Mouse (Mus musculus): ENCODE data around the gene Arsb. TPM values are rescaled to one million over a fixed set of nuclear protein-coding genes. Genes with fewer than 3 reads are reported as not detected.

Gene Arsb
- polyA plus RNA-seq, 1 experiment: 35.6 TPM

DNA sequence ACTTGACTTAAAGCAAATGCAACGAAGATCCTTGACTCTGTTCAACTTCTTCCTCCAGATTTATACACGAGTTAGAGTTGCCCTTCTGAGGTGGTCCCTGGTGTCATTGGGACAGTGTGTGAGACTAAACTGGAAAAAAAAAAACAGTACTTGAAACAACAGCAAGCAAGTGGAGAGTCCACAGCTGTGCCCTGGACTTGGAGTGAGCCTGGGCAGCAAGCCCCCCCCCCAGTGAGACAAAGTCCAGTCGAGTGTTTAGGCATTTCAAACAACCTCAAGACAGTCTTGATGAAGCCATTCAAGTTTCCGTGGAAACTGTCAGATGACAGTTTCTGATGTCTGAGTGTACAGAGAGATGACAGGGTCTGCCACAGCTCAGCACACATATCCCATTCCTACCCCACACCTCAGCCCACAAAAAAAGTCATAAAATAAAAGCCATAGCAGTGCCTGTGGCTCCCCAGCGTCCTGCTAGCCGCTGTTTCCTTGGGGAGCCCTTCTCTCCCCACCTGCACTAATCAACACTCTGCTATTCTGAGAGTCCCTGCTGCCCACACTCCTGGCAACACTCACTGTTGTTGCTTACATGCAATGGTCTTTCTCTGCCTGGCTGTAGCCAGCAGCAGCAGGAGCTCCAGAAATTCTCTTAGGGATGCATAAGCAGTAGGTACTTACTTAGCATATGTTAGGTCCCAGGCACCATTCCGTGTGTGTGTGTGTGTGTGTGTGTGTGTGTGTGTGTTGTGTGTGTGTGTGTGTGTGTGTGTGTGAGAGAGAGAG lies 159.3 kb downstream of the Arsb start:
- Histone ChIP-seq H3K4me1 (ENCODE audit: control insufficient read depth, insufficient read depth, insufficient read length, low read length) (no peaks in the 10 kb centered on the region), H3K4me3 (ENCODE audit: insufficient read depth, low read depth, low read length) (no peak overlapping the region), H3K27ac (replicated peaks; ENCODE audit: low read depth, low read length) (no peak overlapping the region)

- no peaks in the 10 kb centered on the region for H3K4me1 ChIP-seq (ENCODE audit: control insufficient read depth, insufficient read depth, insufficient read length, low read length)
- H3K27ac ChIP-seq (replicated peaks; ENCODE audit: low read depth, low read length): no peak overlapping the region
- H3K4me3 ChIP-seq (ENCODE audit: insufficient read depth, low read depth, low read length): no peak overlapping the region
These were observed 165.0 kb downstream of the Arsb start for GRCm38 (mm10) chr13:93936455-93936854.

DNA sequence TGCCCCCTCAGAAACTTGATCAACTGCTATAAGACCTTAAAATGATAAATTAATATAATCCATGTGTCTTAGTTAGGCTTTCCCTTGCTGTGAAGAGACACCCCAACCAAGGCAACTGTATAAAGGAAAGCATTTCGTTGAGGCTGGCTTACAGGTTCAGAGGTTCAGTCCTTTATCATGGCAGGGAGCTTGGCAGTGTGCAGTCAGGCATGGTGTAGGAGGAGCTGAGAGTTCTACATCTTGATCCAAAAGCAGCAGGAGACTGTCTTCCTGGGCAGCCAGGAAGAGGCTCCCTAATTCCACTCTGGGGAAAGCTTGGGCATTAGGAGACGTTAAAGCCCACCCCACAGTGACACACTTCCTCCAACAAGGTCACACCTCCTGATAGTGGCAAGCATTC lies 166.7 kb downstream of the Arsb start:
- Histone ChIP-seq H3K4me3 (ENCODE audit: insufficient read depth, low read depth, low read length) (no peak overlapping the region), H3K4me1 (ENCODE audit: control insufficient read depth, insufficient read depth, insufficient read length, low read length) (no peaks in the 10 kb centered on the region), H3K27ac (replicated peaks; ENCODE audit: low read depth, low read length) (no peak overlapping the region)

GRCm38 (mm10) chr13:93939363-93940127 lies 168.1 kb downstream of the Arsb start:
- Histone ChIP-seq H3K4me3 (ENCODE audit: insufficient read depth, low read depth, low read length) (no peak overlapping the region), H3K27ac (replicated peaks; ENCODE audit: low read depth, low read length) (no peak overlapping the region), H3K4me1 (ENCODE audit: control insufficient read depth, insufficient read depth, insufficient read length, low read length) (no peaks in the 10 kb centered on the region)

GRCm38 (mm10) chr13:93940742-93941531 lies 169.5 kb downstream of the Arsb start:
- Histone ChIP-seq H3K4me1 (ENCODE audit: control insufficient read depth, insufficient read depth, insufficient read length, low read length) (no peaks in the 10 kb centered on the region), H3K4me3 (ENCODE audit: insufficient read depth, low read depth, low read length) (no peak overlapping the region), H3K27ac (replicated peaks; ENCODE audit: low read depth, low read length) (no peak overlapping the region)

GRCm38 (mm10) chr13:93950996-93951395 lies 179.6 kb downstream of the Arsb start:
- H3K4me1 ChIP-seq (ENCODE audit: control insufficient read depth, insufficient read depth, insufficient read length, low read length): peaks cover 5% of the 10 kb centered on the region
- H3K4me3 ChIP-seq (ENCODE audit: insufficient read depth, low read depth, low read length): no peak overlapping the region
- H3K27ac ChIP-seq (replicated peaks; ENCODE audit: low read depth, low read length): no peak overlapping the region

DNA sequence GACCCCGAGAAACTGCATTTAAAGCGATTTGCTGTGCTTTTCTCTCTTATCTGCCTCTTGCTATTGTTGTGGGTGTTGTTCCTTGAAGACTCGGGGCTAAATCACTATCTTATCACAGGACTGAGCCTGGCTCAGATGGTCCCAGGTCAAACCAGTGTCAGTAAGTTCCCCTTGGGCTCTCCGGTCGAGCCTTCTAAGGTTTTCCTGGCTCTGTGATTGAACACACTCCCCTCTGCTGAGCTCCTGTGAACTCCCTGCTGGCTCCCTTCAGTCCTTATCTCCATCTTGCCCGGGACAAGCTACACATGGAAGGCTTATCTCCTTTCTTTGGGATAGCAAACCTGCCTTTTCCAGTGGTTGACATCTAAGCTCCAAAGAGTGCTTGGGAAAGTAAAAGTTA lies 180.1 kb downstream of the Arsb start:
- H3K4me3 ChIP-seq (ENCODE audit: insufficient read depth, low read depth, low read length): no peak overlapping the region

DNA sequence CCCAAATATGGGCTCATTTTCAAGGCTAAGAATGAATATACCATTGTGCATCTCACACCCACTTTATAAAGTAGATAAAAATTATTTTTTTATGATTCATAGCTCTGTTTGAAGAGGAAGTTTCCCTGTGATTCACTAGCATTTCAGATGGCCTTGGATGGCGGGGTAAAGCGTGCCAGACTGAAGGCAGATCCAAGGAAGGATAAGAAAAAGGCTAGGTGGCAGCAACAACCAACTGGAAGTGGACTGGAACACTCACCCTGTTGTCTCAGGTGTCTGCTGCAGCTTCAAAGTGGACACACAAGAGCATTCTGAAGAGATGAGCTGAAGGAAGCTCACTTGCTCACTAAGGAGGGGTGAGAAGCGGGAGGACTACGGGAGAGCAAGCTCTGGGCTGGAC lies 181.0 kb downstream of the Arsb start:
- Histone ChIP-seq H3K4me3 (ENCODE audit: insufficient read depth, low read depth, low read length) (no peak overlapping the region), H3K4me1 (ENCODE audit: control insufficient read depth, insufficient read depth, insufficient read length, low read length) (peaks cover 5% of the 10 kb centered on the region), H3K27ac (replicated peaks; ENCODE audit: low read depth, low read length) (no peak overlapping the region)

More for the DNA sequence above, 180.1 kb downstream of the Arsb start:
- Histone ChIP-seq H3K27ac (replicated peaks; ENCODE audit: low read depth, low read length) (no peak overlapping the region), H3K4me1 (ENCODE audit: control insufficient read depth, insufficient read depth, insufficient read length, low read length) (peaks cover 5% of the 10 kb centered on the region)

DNA sequence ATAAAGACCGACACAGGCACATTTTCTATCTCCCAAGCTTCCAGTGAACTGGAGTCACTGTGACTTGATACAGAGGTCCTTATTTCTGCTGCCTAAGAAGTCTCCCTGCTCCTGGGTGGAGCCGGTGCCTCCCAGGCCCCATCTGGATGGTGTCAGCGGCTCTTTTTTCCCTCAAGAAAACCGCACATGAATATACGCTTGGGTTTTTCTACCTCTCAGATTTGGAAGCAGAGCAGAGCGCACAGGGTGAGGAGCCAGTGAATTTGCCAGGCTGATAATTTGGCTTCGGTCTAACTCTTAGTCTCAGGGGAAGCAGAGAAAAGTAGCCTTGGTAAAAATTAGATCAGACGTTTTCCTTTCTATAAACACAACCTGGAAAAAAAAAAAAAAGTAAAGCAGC lies 186.5 kb downstream of the Arsb start:
- no peak overlapping the region for H3K4me3 ChIP-seq (ENCODE audit: insufficient read depth, low read depth, low read length)
- H3K27ac ChIP-seq (replicated peaks; ENCODE audit: low read depth, low read length): no peak overlapping the region
- H3K4me1 ChIP-seq (ENCODE audit: control insufficient read depth, insufficient read depth, insufficient read length, low read length): no peaks in the 10 kb centered on the region; the same call in 1 of the 2 replicates

DNA sequence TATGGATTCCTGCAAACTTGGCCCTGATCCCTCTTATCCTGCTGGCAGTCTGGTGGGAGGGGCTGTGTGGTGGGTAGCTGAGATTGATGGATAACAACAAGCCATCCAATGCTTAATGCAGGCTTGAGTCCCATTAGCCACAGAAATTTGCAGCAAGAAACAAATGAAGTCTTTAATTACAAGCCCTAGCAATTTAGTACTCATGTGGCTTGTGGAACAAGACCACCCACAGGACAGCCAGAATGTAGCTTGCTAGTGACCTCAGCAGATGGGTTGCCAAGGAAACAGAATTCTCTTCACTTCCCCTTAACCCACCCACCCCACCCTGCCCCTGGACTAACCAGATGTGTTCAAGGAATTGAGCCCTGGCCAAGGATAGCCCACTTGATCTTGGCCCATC lies 194.8 kb downstream of the Arsb start:
- Histone ChIP-seq H3K4me3 (ENCODE audit: insufficient read depth, low read depth, low read length) (no peak overlapping the region), H3K27ac (replicated peaks; ENCODE audit: low read depth, low read length) (no peak overlapping the region), H3K4me1 (ENCODE audit: control insufficient read depth, insufficient read depth, insufficient read length, low read length) (peaks cover 3% of the 10 kb centered on the region; the same call in 1 of the 2 replicates)

DNA sequence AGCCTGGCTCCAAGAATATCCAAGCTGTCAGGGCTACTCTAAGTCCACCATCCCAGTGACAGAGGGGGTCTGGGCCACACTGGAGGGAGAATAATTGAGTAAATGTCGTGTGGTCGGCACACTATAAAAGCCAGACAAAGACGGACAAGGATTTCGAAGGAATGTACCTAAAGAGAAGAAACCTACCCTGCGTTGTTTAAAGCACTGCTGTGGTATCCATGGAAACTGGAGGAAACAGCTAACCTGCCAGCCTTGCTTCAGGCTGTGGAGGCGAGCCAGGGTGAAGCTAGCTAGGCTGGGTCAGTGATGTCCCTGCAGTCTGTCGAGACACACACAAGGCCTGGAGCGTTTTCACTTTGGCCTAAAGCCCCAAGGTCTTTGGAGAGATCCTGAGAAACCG lies 195.7 kb downstream of the Arsb start:
- Histone ChIP-seq H3K27ac (replicated peaks; ENCODE audit: low read depth, low read length) (peak overlapping the region; percentile 57; the same call in 1 of the 2 replicates), H3K4me3 (ENCODE audit: insufficient read depth, low read depth, low read length) (no peak overlapping the region), H3K4me1 (ENCODE audit: control insufficient read depth, insufficient read depth, insufficient read length, low read length) (peaks cover 7% of the 10 kb centered on the region; the same call in 1 of the 2 replicates)

DNA sequence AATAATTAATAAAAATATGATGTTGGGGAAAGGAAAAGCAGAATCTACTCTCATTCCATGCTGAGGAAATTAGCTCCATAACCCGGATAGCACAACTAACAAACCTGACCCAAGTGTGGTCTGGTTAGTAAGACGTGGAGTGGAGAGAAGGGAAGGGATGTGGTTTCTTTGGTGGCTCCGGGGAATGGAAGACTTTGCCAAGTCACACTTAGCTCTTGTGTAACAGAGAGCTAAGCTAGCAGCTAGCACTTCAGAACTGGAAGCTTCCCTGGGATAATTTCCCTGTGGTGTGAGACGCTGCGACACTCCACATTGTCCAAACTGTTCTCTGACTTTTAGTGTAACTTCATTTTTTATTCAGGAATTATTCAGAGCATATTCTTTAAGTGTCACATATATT lies 198.7 kb downstream of the Arsb start:
- H3K4me3 ChIP-seq (ENCODE audit: insufficient read depth, low read depth, low read length): no peak overlapping the region
- no peak overlapping the region for H3K27ac ChIP-seq (replicated peaks; ENCODE audit: low read depth, low read length)
- H3K4me1 ChIP-seq (ENCODE audit: control insufficient read depth, insufficient read depth, insufficient read length, low read length): peaks cover 9% of the 10 kb centered on the region; the same call in 1 of the 2 replicates

GRCm38 (mm10) chr13:93972423-93972822 lies 201.0 kb downstream of the Arsb start:
- Histone ChIP-seq H3K4me1 (ENCODE audit: control insufficient read depth, insufficient read depth, insufficient read length, low read length) (peaks cover 10% of the 10 kb centered on the region; the same call in 1 of the 2 replicates), H3K27ac (replicated peaks; ENCODE audit: low read depth, low read length) (peak overlapping the region; percentile 35; the same call in 1 of the 2 replicates), H3K4me3 (ENCODE audit: insufficient read depth, low read depth, low read length) (no peak overlapping the region)

DNA sequence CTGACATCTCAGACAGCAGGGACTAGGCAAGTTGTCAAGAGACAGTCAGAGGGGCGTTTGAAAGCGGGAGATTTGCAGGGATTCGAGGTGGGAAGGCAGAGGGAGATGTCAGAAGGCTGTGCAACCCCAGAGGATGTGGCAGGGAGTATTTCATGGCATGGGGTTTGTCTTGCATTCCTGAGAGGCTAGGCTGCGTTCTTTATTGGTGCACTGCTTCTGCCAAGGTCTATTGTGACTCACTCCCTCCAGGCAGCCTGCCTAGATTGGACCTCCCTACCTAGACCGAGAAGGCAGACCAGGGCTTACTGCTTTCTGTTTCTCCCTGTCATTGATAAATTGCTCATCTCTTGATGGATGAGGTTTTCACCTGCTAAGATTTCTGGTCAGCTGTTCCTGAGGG lies 204.2 kb downstream of the Arsb start:
- Histone ChIP-seq H3K27ac (replicated peaks; ENCODE audit: low read depth, low read length) (no peak overlapping the region), H3K4me3 (ENCODE audit: insufficient read depth, low read depth, low read length) (no peak overlapping the region), H3K4me1 (ENCODE audit: control insufficient read depth, insufficient read depth, insufficient read length, low read length) (peaks cover 11% of the 10 kb centered on the region; the same call in 1 of the 2 replicates)

Data from brown adipose tissue, adult 24 weeks (tissue).